In the genomic region with DNA sequence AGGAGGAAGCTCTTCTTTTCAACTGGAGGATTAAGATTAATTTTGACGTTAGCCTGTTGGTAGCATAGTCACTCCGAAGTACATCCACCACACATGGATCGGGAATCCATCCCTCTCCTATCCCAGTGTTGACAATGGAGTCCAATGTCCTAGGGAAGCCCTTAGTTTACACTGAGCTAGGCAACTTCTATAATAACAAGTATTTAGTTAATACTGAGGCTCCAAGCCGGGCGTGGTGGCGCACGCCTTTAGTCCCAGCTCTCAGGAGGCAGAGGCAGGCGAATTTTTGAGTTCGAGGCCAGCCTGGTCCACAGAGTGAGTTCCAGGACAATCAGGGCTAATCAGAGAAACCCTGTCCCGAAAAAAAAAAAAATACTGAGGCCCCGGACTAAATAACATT, we compare ENCODE assay signal across 8 mouse cellular contexts. TPM values are rescaled to one million over a fixed set of nuclear protein-coding genes. Genes with fewer than 3 reads are reported as not detected.
DNase-seq lines count a peak whose midpoint lies in the region; ATAC-seq and TF ChIP-seq lines count a peak whose summit lies in the region.

No protein-coding gene starts in this region.

- H3K9me3 ChIP-seq in embryonic facial prominence, embryonic 13.5 days, result no peaks in the 10 kb centered on the region
- no peaks in the 10 kb centered on the region for H3K9me3 ChIP-seq in hindbrain, embryonic 16.5 days (ENCODE audit: control insufficient read depth, low read length)
- H3K9me3 ChIP-seq in midbrain, postnatal 0 days (ENCODE audit: low read length), result no peaks in the 10 kb centered on the region

- H3K36me3 ChIP-seq in embryonic facial prominence, embryonic 13.5 days, result 0 out of 2 replicates have a peak, but pooled peaks cover 7% of the 10 kb centered on the region
- H3K36me3 ChIP-seq in hindbrain, embryonic 16.5 days (ENCODE audit: control insufficient read depth, insufficient read depth, low read length), result no peaks in the 10 kb centered on the region
- no peaks in the 10 kb centered on the region for H3K36me3 ChIP-seq in midbrain, postnatal 0 days (ENCODE audit: insufficient read depth, low read length)

- 71% methylated on average over 11 of the region's 11 CpGs for WGBS in embryonic facial prominence, embryonic 13.5 days
- 75% methylated on average over 11 of the region's 11 CpGs for WGBS in hindbrain, embryonic 16.5 days
- 74% methylated on average over 11 of the region's 11 CpGs for WGBS in midbrain, postnatal 0 days

- peaks cover 18% of the 10 kb centered on the region for H3K4me1 ChIP-seq in embryonic facial prominence, embryonic 13.5 days
- H3K4me1 ChIP-seq in hindbrain, embryonic 16.5 days (ENCODE audit: control insufficient read depth, insufficient read depth, low read depth, low read length), result peaks cover 25% of the 10 kb centered on the region
- H3K4me1 ChIP-seq in midbrain, postnatal 0 days (ENCODE audit: insufficient read depth, low read length), result peaks cover 2% of the 10 kb centered on the region; the same call in 1 of the 2 replicates

- peak overlapping the region; percentile 74 for H3K4me3 ChIP-seq in layer of hippocampus, adult 2 months
- peak overlapping the region; percentile 82 for H3K4me3 ChIP-seq in embryonic facial prominence, embryonic 13.5 days
- H3K4me3 ChIP-seq in hindbrain, embryonic 16.5 days (ENCODE audit: low read length), result peak overlapping the region; percentile 100
- peak overlapping the region; percentile 99 for H3K4me3 ChIP-seq in midbrain, postnatal 0 days (ENCODE audit: low read depth, low read length)

- H3K27me3 ChIP-seq in embryonic facial prominence, embryonic 13.5 days, result peaks cover 5% of the 10 kb centered on the region; the same call in 1 of the 2 replicates
- H3K27me3 ChIP-seq in hindbrain, embryonic 16.5 days (replicated peaks; ENCODE audit: control insufficient read depth, insufficient read depth, low read length), result peaks cover 3% of the 10 kb centered on the region; the same call in 1 of the 2 replicates
- 0 out of 2 replicates have a peak, but pooled peaks cover 3% of the 10 kb centered on the region for H3K27me3 ChIP-seq in midbrain, postnatal 0 days (ENCODE audit: insufficient read depth, low read length)

- no peak for ATAC-seq in embryonic facial prominence, embryonic 13.5 days (ENCODE audit: insufficient number of reproducible peaks, insufficient read depth, low FRiP score, low TSS enrichment, low read depth)
- no peak for ATAC-seq in hindbrain, embryonic 16.5 days
- ATAC-seq in midbrain, postnatal 0 days (ENCODE audit: low FRiP score), result no peak

- TF ChIP-seq CTCF in layer of hippocampus, adult 2 months (conservative IDR thresholded peaks at IDR 0.05), result no peak
- TF ChIP-seq CTCF in midbrain, postnatal 0 days (IDR thresholded peaks at IDR 0.05), result no peak

- H3K9ac ChIP-seq in embryonic facial prominence, embryonic 13.5 days, result peak overlapping the region; percentile 92
- peak overlapping the region; percentile 96 for H3K9ac ChIP-seq in hindbrain, embryonic 16.5 days (ENCODE audit: low read depth, low read length)
- H3K9ac ChIP-seq in midbrain, postnatal 0 days (replicated peaks; ENCODE audit: low read length, poor library complexity, severe bottlenecking), result peak overlapping the region; percentile 97; the same call in 1 of the 2 replicates

- DNase-seq in layer of hippocampus, adult 2 months (ENCODE audit: low spot score in 2 of 2), result no peak
- no peak for DNase-seq in layer of hippocampus, adult 8-10 months (ENCODE audit: low spot score in 2 of 2)
- DNase-seq in midbrain, postnatal 0 days (ENCODE audit: low spot score), result no peak
- DNase-seq in adrenal gland, postnatal 10 days, result no peak
- no peak for DNase-seq in cerebellum, postnatal 25 days
- DNase-seq in right cerebral cortex, postnatal 10 days (ENCODE audit: low spot score in 2 of 2), result no peak

- H3K4me2 ChIP-seq in embryonic facial prominence, embryonic 13.5 days, result peak overlapping the region; percentile 86
- H3K4me2 ChIP-seq in hindbrain, embryonic 16.5 days (ENCODE audit: low read length), result peak overlapping the region; percentile 92
- peak overlapping the region; percentile 89 for H3K4me2 ChIP-seq in midbrain, postnatal 0 days (ENCODE audit: low read depth, low read length, poor library complexity, severe bottlenecking)

- peak overlapping the region; percentile 88 for H3K27ac ChIP-seq in layer of hippocampus, adult 2 months
- no peak overlapping the region for H3K27ac ChIP-seq in embryonic facial prominence, embryonic 13.5 days
- peak overlapping the region; percentile 84; the same call in 1 of the 2 replicates for H3K27ac ChIP-seq in hindbrain, embryonic 16.5 days (ENCODE audit: low read depth, low read length)
- peak overlapping the region; percentile 79 for H3K27ac ChIP-seq in midbrain, postnatal 0 days (ENCODE audit: low read depth, low read length)

RNA-seq across cellular contexts. Expression of gene Sec24a, which starts 6.4 kb away (rescaled TPM):
- total RNA-seq in layer of hippocampus, adult 2 months (2021), result 10 to 100 TPM; 17.6 to 21.6 TPM
- 10 to 100 TPM; 19.4 to 23.8 (median 20.5) TPM for total RNA-seq in layer of hippocampus, adult 8-10 months (2022)
- 15.3 and 18.3 TPM in 2 replicates for polyA plus RNA-seq in embryonic facial prominence, embryonic 13.5 days (2015; fragmentation: Nextera tagmentation; extraction: Ambion mirVana)
- 12.0 and 15.0 TPM in 2 replicates for polyA plus RNA-seq in hindbrain, embryonic 16.5 days (2015; fragmentation: Nextera tagmentation; extraction: Ambion mirVana)
- total RNA-seq in midbrain, postnatal 0 days (2014; rRNA removed), result 15.9 and 16.7 TPM in 2 replicates
- 10.5 and 12.5 TPM in 2 replicates for polyA plus RNA-seq in midbrain, postnatal 0 days (2015; fragmentation: Nextera tagmentation; extraction: Ambion mirVana)
- total RNA-seq in adrenal gland, postnatal 10 days (2021), result 10 to 100 TPM; 29.2 to 31.6 TPM

RNA-seq across cellular contexts. Expression of gene Sar1b, which starts 6.5 kb away (rescaled TPM):
- total RNA-seq in layer of hippocampus, adult 2 months (2021), result 10 to 100 TPM; 71.7 to 72.0 TPM
- 10 to 100 TPM; 67.5 to 74.9 (median 70.7) TPM for total RNA-seq in layer of hippocampus, adult 8-10 months (2022)
- 89.3 and 96.5 TPM in 2 replicates for polyA plus RNA-seq in embryonic facial prominence, embryonic 13.5 days (2015; fragmentation: Nextera tagmentation; extraction: Ambion mirVana)
- 207 and 222 TPM in 2 replicates for polyA plus RNA-seq in hindbrain, embryonic 16.5 days (2015; fragmentation: Nextera tagmentation; extraction: Ambion mirVana)
- 115 TPM in 2 replicates for total RNA-seq in midbrain, postnatal 0 days (2014; rRNA removed)
- 230 and 239 TPM in 2 replicates for polyA plus RNA-seq in midbrain, postnatal 0 days (2015; fragmentation: Nextera tagmentation; extraction: Ambion mirVana)
- total RNA-seq in adrenal gland, postnatal 10 days (2021), result 100 to 1,000 TPM in 1 of 2 experiments, 10 to 100 TPM in 1; 89.4 to 100 TPM
